Mouse (Mus musculus) kidney, adult 2 months (tissue): ENCODE measurements at regions not wholly inside any gene's neighbourhood (a gene's known extent, or its start where the extent isn't known, plus 50 kb on each side); places are given as distances from the start of the nearest gene placed in this dataset.

Experiments
- CTCF ChIP-seq: fragments of 200-500 bp; conservative IDR thresholded peaks from 2 replicates; pipeline ENCODE4 v1.5.1; 2011; ENCODE audit warnings: low read depth, mild to moderate bottlenecking, control low read depth, low read length, moderate library complexity, mixed read lengths; ENCODE audit not compliant: insufficient read depth, insufficient read length
- POLR2A ChIP-seq: fragments of 200-500 bp; IDR thresholded peaks from one replicate; pipeline ENCODE4 v1.6.1; 2011; ENCODE audit warnings: low read depth, low read length, control low read depth

GRCm38 (mm10) chr3:41501124-41501523 is 54.4 kb upstream of the Jade1 start:
- TF ChIP-seq POLR2A (no peak), CTCF (no peak)
